Mouse (Mus musculus) forebrain, embryonic 10.5 days (tissue): ENCODE results near the gene Tmco4. TPM values are rescaled to one million over a fixed set of nuclear protein-coding genes. Genes with fewer than 3 reads are reported as not detected.
A peak's percentile ranks its signal among the peaks of the same experiment; 100 is the strongest.
"Not testable (repeated sequence)": the region's sequence is repeated elsewhere in the genome, so short reads cannot be mapped to it uniquely, and the experiment has no call there.

ENCODE experiments used
- DNase-seq: peaks from one replicate; pipeline ENCODE4 v3.0.0-alpha.2; 2017; ENCODE audit warnings: low spot score; ENCODE audit errors: extremely low spot score
- H3K27ac ChIP-seq: fragments of 300-500 bp; sonication (generic); 2 replicates; pipeline ENCODE4 v1.5.1; 2016; ENCODE audit warnings: mild to moderate bottlenecking
- H3K27me3 ChIP-seq: fragments of 300-500 bp; sonication (generic); 2 replicates; pipeline ENCODE4 v1.6.1; 2016; ENCODE audit warnings: mild to moderate bottlenecking; ENCODE audit not compliant: poor library complexity, severe bottlenecking
- H3K36me3 ChIP-seq: fragments of 300-500 bp; sonication (generic); replicated peaks from 2 replicates; pipeline ENCODE4 v1.6.1; 2016; ENCODE audit warnings: mild to moderate bottlenecking, moderate library complexity
- H3K4me1 ChIP-seq: fragments of 300-500 bp; sonication (generic); 2 replicates; pipeline ENCODE4 v1.6.1; 2016
- H3K4me3 ChIP-seq: fragments of 300-500 bp; sonication (generic); 2 replicates; pipeline ENCODE4 v1.5.1; 2016; ENCODE audit warnings: mild to moderate bottlenecking, moderate library complexity
- H3K9me3 ChIP-seq: fragments of 300-500 bp; sonication (generic); 2 replicates; pipeline ENCODE4 v1.6.1; 2016; ENCODE audit warnings: mild to moderate bottlenecking, moderate library complexity
- WGBS: fragments of 180-500 bp; shearing (Covaris S2); methylation state at CpG from one replicate; pipeline ENCODE4 v1.1.7; 2016; 5-methylcytosine and 5-hydroxymethylcytosine counted together
- polyA plus RNA-seq: library from polyadenylated mRNA; unstranded; fragments of >200 nt; fragmentation: Nextera tagmentation; extraction: Ambion mirVana; gene quantifications from 2 replicates; pipeline ENCODE4 v1.2.1, GENCODE M21; 2016

Tmco4 gene
- polyA plus RNA-seq, 1 experiment from 2014 or later, result 0.90 TPM

DNA sequence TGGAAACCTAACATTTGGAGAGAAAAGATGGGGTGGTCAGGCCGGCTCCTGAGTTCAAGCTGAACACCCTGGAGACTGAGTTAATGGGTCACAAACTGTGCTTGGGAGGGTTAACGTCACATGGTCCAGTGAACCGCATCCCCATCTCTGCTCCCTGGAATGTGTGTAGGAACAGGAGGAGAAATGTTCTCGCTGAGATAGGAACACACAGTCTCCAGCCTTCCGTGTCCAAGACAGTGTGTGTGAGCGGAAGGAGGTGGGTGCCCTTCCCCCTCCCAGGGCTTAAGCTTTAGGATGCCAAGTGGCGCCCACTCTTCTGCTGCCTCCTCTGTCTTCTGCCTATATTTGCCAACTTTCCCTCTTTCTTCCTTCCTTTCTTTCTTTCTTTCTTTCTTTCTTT is 12.8 kb upstream of the Tmco4 start:
- H3K9me3 ChIP-seq, result no peaks in the 10 kb centered on the region
- 77% methylated on average over 7 of the region's 7 CpGs for WGBS
- no peak overlapping the region for H3K4me3 ChIP-seq
- H3K36me3 ChIP-seq, result no peaks in the 10 kb centered on the region
- no peak overlapping the region for H3K27ac ChIP-seq
- H3K4me1 ChIP-seq, result no peaks in the 10 kb centered on the region
- DNase-seq, result no peak
- H3K27me3 ChIP-seq, result no peaks in the 10 kb centered on the region

DNA sequence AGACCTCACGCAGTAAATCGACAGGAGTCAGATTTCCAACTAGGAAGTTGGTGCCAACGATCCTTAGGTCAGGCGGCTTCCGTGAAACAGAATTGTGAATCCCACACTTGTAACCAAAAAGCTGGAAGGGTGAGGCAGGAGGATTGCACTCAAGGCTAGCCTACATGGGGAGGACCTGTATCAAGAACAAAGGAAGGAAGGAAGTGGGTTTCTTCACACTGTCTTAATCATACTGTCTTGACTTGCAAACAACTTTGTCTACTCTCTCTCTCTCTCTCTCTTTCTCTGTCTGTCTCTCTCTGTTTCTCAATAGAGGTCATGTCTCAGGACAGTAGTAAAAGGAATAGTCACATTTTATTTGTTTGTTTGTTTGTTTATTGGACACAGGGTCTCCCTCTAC is 10.0 kb upstream of the Tmco4 start:
- no peak for DNase-seq
- Histone ChIP-seq H3K4me1 (no peaks in the 10 kb centered on the region), H3K36me3 (no peaks in the 10 kb centered on the region), H3K27ac (no peak overlapping the region), H3K4me3 (no peak overlapping the region), H3K27me3 (no peaks in the 10 kb centered on the region), H3K9me3 (no peaks in the 10 kb centered on the region)
- WGBS, result 90% methylated on average over 5 of the region's 5 CpGs

DNA sequence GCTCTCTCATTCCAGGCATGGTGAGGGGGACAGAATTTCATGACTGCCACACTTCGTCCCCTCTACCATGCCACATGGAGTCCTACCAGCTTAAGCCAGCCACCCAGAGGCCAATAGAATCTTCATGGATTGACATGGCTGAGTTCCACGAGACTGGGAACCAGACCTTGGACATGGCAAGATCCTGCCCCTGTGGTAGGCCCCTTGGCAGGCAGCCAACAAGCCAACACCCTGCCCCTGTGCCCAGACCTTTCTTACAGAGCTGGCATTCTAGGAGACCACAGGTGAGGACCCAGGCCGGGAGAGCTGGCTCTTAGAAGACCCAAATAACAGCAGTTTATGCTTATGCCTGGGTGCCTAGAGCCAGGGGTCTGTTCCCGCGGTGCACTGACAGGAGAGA is 6.8 kb upstream of the Tmco4 start:
- no peak overlapping the region for H3K4me3 ChIP-seq
- no peak for DNase-seq
- no peaks in the 10 kb centered on the region for H3K9me3 ChIP-seq
- H3K27ac ChIP-seq, result no peak overlapping the region
- no peaks in the 10 kb centered on the region for H3K4me1 ChIP-seq
- H3K27me3 ChIP-seq, result no peaks in the 10 kb centered on the region
- 85% methylated on average over 5 of the region's 5 CpGs for WGBS
- H3K36me3 ChIP-seq, result no peaks in the 10 kb centered on the region

DNA sequence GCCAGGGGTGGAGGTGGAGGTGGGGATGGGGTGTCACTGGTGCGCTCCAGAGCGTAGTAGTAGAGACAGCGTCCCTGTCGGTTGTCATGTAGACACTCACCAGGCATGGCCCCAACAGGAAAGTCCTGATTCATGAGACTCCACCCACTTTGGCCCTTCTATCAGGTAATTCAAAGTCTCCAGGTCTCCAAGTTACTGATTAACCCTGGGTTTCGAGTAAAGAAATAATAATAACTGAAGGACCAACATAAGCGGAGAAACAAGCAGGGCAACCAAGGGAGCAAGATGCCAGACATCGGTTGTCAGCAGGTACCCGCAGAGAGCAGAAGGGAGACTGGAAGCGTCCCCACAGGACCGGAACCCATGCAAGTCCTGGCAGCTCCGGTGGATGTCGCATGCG is 5.8 kb upstream of the Tmco4 start, which contains the start of gene Rnf186:
TSS of gene Rnf186 (plus strand) at position 247 of the 400 bp plus-strand sequence.
- no peak within 1 kb of the TSS for H3K27ac ChIP-seq
- H3K27me3 ChIP-seq, result 0 out of 2 replicates have a peak, but pooled peaks cover under 1% of the 10 kb centered on the region
- peaks cover 1% of the 10 kb centered on the region for H3K4me1 ChIP-seq
- 92% methylated on average over 13 of the region's 13 CpGs for WGBS
- no peak within 1 kb of the TSS for H3K4me3 ChIP-seq
- DNase-seq, result no peak
- H3K36me3 ChIP-seq, result no peaks in the 10 kb centered on the region
- no peaks in the 10 kb centered on the region for H3K9me3 ChIP-seq

DNA sequence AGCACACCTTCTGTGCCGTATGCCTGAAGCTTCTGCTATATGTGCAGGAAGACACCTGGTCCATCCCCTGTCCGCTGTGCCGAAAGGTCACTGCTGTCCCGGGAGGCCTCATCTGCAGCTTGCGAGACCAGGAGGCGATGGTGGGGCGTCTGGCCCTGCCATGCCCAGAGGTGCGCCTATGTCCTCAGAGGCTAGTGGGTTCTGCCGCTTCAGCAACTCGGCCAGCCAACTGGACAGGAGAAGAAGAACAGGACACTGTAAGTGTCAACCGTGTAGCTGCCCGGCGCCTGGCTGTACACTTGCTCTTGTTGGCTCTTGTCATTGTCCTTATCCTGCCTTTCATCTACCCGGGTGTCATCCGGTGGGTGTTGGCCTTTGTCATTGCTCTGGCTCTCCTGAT is 5.2 kb upstream of the Tmco4 start:
- Histone ChIP-seq H3K4me1 (peaks cover 8% of the 10 kb centered on the region), H3K9me3 (no peaks in the 10 kb centered on the region), H3K4me3 (no peak overlapping the region), H3K36me3 (no peaks in the 10 kb centered on the region), H3K27ac (no peak overlapping the region), H3K27me3 (peaks cover 6% of the 10 kb centered on the region)
- DNase-seq, result no peak
- WGBS, result 94% methylated on average over 15 of the region's 15 CpGs

DNA sequence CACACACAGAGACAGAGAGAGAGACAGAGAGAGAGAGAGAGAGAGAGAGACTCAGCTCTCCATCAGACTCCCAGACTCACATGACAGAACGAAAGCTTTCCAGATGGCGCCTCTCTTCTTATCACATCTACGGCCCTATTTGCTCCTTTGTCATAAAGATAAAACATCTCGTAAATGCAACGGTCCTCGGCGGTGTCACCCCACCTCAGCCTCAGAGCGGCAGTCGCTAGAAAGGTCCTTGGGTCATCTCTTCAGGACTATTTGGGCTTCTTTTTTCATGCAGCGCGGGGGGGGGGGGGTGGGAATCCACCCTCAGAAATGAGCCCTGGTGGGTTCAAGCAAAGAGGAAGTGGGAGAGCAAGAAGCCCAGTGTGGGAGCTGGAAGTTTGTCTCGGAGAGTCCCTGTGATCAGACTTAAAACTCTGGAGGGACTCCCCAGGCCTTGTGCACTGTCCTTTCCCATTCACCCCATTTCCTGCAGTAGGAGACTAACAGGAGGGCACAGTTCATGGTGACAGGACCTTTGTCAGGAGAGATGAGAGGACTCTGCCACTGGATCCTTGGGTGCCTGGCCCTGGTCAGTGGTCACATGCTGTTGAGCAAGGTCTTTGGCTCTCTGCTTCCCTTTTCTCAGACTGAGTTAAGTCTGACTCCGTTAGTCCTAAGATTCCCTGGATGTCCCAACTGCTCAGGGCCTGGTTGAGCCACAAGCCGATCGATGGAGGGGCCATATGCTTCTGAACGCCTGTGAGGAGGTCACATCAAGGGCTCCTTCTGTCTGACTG is 3.7 kb upstream of the Tmco4 start:
- 88% methylated on average over 16 of the region's 16 CpGs for WGBS
- DNase-seq, result no peak
- no peak overlapping the region for H3K4me3 ChIP-seq

DNA sequence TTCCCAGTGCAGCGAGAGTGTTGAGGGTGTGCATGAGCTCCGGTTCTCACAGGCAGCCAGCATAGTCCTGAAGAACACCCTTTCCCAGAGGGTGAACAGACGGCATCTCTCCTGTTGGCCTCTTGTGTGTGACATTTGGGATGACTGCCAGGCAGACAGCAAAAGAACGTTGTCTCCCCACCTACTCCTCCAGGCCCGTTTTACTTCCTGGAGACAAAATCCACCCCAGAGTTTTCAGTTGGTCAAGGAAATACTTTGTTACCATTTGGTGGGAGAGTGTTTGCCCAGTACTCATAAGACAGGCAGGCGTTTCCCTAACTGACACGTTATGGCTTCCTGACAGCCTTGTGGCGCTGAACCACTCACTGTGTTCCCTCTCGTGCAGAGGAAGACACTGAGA is 3.0 kb upstream of the Tmco4 start:
- Histone ChIP-seq H3K4me1 (peaks cover 20% of the 10 kb centered on the region), H3K27me3 (peaks cover 18% of the 10 kb centered on the region), H3K9me3 (no peaks in the 10 kb centered on the region), H3K36me3 (no peaks in the 10 kb centered on the region), H3K27ac (no peak overlapping the region), H3K4me3 (no peak overlapping the region)
- WGBS, result 85% methylated on average over 9 of the region's 9 CpGs
- no peak for DNase-seq

More for the DNA sequence above, 3.7 kb upstream of the Tmco4 start:
- H3K36me3 ChIP-seq, result no peaks in the 10 kb centered on the region
- H3K4me1 ChIP-seq, result peaks cover 20% of the 10 kb centered on the region
- H3K9me3 ChIP-seq, result no peaks in the 10 kb centered on the region
- H3K27me3 ChIP-seq, result peaks cover 16% of the 10 kb centered on the region
- no peak overlapping the region for H3K27ac ChIP-seq

DNA sequence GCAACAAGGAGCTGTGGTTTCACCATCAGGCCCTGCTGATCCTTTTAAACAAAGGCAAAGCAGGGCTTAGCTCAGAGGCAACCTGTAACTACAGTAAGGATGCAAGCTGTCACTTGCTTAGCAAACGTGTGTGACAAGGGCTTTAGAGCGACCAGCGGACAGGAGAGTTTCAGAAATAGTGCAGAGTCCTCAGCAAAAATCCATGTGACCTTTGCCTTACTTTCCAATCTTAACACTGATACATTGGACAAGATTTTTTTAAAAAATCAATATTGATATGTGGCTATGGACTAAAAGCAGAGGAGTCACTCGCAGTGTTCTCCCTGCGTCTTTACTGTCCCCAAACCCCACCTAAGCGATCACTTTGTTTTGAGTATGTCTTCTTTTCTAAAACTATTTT is 1.3 kb upstream of the Tmco4 start:
- Histone ChIP-seq H3K4me3 (no peak overlapping the region), H3K27ac (no peak overlapping the region), H3K4me1 (peaks cover 20% of the 10 kb centered on the region), H3K36me3 (no peaks in the 10 kb centered on the region), H3K27me3 (peaks cover 18% of the 10 kb centered on the region), H3K9me3 (no peaks in the 10 kb centered on the region)
- DNase-seq, result no peak
- WGBS, result 91% methylated on average over 6 of the region's 6 CpGs

DNA sequence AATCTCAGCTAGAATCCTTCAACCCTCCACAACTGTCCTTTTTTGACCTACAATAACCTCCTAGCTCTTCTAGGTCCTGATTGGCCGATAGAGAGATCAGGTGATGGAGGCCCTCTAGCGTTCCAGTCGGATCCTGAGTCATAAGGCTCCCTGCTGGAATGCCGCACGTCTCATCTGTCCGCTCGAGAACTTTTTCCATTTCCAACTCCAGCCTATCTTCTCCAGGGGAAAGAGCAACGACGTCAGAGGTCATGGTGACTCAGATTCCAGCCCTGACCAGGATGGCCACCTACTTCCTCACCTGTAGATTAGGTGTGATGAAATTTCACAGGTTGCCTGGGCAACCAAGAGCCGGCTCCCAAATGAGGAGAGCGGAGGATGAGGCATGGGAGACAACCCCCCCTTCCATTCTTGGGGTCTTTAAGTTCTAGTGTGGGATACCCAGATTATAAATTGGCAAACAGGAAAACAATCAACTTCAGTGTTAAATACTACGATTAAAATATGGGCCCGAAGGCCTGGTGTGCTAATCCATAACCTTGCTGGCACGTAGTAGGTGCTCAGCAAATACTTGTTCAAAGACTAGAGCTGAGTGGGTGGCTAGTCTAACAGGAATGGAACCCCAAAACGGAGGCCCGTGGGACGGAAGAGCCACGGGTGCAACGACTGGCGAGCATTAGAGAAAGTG is 405 bp upstream of the Tmco4 start:
- peak overlapping the region; percentile 71 for H3K4me3 ChIP-seq
- peaks cover 18% of the 10 kb centered on the region for H3K27me3 ChIP-seq
- H3K9me3 ChIP-seq, result no peaks in the 10 kb centered on the region
- H3K27ac ChIP-seq, result peak overlapping the region; percentile 90
- WGBS, result 24% methylated on average over 20 of the region's 20 CpGs
- peak; percentile 44 for DNase-seq
- H3K4me1 ChIP-seq, result peaks cover 20% of the 10 kb centered on the region
- H3K36me3 ChIP-seq, result no peaks in the 10 kb centered on the region

DNA sequence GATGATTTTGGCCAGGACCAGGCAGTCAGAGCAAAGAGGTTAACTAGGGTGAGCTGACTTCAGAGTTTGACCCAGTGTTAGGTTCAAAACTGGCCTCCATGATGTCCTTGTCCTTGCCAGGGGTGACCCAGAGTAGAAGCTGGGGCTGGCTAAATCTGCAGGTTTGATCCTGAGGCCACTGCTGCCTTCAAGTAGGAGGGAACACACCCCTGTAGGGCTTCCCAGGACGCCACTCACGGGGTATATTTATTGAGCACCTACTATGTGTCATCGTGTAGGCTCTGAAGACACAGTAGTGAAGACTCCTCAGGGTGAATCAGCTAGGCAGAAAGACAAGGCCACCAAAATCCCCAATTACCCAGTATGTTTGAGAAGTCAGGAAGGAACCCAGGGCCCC is 1.0 kb downstream of the Tmco4 start:
- DNase-seq, result no peak
- WGBS, result 50% methylated on average over 3 of the region's 3 CpGs
- Histone ChIP-seq H3K27ac (peak overlapping the region; percentile 90; the same call in 1 of the 2 replicates), H3K9me3 (no peaks in the 10 kb centered on the region), H3K27me3 (peaks cover 18% of the 10 kb centered on the region), H3K4me1 (peaks cover 20% of the 10 kb centered on the region), H3K36me3 (no peaks in the 10 kb centered on the region), H3K4me3 (peak overlapping the region; percentile 71)

DNA sequence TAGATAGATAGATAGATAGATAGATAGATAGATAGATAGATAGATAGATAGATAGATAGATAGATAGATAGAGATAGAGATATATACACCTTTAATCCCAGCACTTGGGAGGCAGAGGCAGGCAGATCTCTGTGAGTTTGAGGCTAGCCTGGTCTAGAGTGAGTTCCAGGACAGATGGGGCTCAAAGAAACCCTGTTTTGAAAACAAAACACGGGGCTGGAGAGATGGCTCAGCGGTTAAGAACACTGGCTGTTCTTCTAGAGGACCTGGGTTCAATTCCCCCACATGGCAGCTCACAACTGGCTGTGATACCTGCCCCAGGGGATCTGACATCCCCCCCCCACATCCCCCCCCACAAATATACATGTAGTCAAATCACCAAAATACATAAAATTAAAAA is 1.9 kb downstream of the Tmco4 start:
- H3K36me3 ChIP-seq, DNase-seq, H3K27ac ChIP-seq, H3K4me3 ChIP-seq, H3K9me3 ChIP-seq: not testable (repeated sequence)
- Histone ChIP-seq H3K4me1 (peaks cover 20% of the 10 kb centered on the region), H3K27me3 (peaks cover 18% of the 10 kb centered on the region)
- 91% methylated on average over 2 of the region's 2 CpGs for WGBS

DNA sequence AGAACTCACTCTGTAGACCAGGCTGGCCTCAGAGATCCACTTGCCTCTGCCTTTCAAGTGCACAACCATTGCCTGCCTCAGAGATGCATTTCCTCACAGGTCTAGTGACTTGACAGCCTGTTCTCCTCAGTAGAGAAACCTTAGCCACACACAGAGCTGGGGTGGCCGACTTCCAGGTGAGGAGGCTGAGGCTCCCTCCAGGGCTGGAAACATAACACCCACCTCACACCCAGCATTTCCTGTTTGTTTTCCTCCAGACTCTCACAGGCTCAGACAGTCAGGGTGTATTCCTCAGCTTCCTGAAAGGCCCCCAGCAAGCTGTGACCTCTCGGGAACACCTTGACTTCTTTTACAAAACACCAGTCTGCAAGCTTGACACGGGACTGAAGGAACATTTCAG is 2.5 kb downstream of the Tmco4 start:
- peaks cover 20% of the 10 kb centered on the region for H3K4me1 ChIP-seq
- no peak overlapping the region for H3K27ac ChIP-seq
- whole genome bisulfite sequencing, result 75% methylated on average over 3 of the region's 3 CpGs
- no peaks in the 10 kb centered on the region for H3K36me3 ChIP-seq
- H3K27me3 ChIP-seq, result peaks cover 18% of the 10 kb centered on the region
- DNase-seq, result no peak
- no peaks in the 10 kb centered on the region for H3K9me3 ChIP-seq
- H3K4me3 ChIP-seq, result no peak overlapping the region

DNA sequence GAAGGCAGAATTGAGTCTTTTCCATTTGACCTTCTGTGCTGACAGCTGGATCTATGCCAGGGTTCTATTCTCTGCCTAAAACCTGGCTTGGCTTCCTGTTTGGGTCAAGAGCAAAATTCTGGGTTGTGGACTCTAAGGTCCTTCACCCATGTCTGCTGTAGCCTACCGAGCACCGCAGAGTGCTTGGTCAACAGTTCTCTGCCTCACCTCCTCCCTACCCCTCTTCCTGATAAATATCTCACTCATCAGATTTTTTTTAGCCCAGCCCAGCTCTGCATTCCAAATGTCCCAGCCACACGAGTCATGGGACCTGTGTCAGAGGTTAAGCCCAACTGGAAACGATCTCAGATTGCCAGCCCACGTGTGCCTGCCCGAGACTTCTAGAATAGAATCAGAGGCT is 3.4 kb downstream of the Tmco4 start:
- Histone ChIP-seq H3K27me3 (peaks cover 18% of the 10 kb centered on the region), H3K27ac (no peak overlapping the region), H3K36me3 (no peaks in the 10 kb centered on the region), H3K9me3 (no peaks in the 10 kb centered on the region), H3K4me1 (peaks cover 27% of the 10 kb centered on the region), H3K4me3 (no peak overlapping the region)
- DNase-seq, result no peak
- WGBS, result 82% methylated on average over 6 of the region's 6 CpGs
